ENCODE assay signal across 29 mouse cellular contexts in the genomic region with DNA sequence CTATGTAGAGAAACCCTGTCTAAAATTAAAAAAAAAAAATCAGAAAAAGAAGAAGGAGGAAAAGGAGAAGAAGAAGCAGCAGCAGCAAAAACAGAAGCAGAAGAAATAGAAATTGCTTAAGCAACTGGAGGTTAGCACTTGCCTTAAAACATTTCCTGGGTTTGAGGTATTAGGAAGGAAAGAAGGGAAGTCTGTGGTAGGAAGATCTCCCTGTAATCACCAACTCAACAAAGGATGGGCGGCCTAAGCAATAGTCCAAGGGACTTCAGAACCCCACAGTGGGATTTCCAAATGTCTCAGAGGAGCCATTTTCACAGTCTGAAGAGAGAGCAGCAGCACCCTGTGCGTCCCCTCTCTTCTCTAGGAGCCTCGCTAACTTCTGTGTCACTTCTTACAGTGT. TPM values are rescaled to one million over a fixed set of nuclear protein-coding genes. Genes with fewer than 3 reads are reported as not detected.
DNase-seq lines count a peak whose midpoint lies in the region; ATAC-seq and TF ChIP-seq lines count a peak whose summit lies in the region.
"Had no signal": no experiment of that assay in that cellular context is flagged by ENCODE, and none has a peak within 500 bp of the region (broad histone marks: within the 10 kb centered on the region; RNA-seq: fewer than 3 reads in every experiment).

No protein-coding gene starts in this region.

- no peak for ATAC-seq in kidney, embryonic 15.5 days (replicated peaks; ENCODE audit: low FRiP score)
- peak; percentile 69 for ATAC-seq in common myeloid progenitor, adult 5-6 weeks (replicated peaks; ENCODE audit: low read depth, poor library complexity, severe bottlenecking)
- ATAC-seq: forebrain, embryonic 14.5 days; inflammation-experienced regulatory T-cells, adult 6 months had no signal

- H3K27me3 ChIP-seq in kidney, embryonic 15.5 days = peaks cover 26% of the 10 kb centered on the region
- peaks cover 6% of the 10 kb centered on the region for H3K27me3 ChIP-seq in liver, adult 2 months (ENCODE audit: control insufficient read depth, insufficient read depth, low read length)

- WGBS in kidney, embryonic 15.5 days = 88% methylated on average over 3 of the region's 3 CpGs
- WGBS in liver, adult 2 months = 79% methylated on average over 3 of the region's 3 CpGs

- TF ChIP-seq POLR2A in liver, adult 2 months (IDR thresholded peaks at IDR 0.05; ENCODE audit: extremely low read depth, insufficient read depth, low read length) = no peak

- H3K9me3 ChIP-seq in kidney, embryonic 15.5 days (replicated peaks) = no peaks in the 10 kb centered on the region
- H3K9me3 ChIP-seq: megakaryocyte, embryonic 14.5 days had no signal

- 0 out of 2 replicates have a peak overlapping the region, but pooled peaks have one; percentile 28 for H3K27ac ChIP-seq in kidney, embryonic 15.5 days
- 0 out of 2 replicates have a peak overlapping the region, but pooled peaks have one; percentile 32 for H3K27ac ChIP-seq in liver, adult 2 months (replicated peaks; ENCODE audit: insufficient read depth, low read depth, low read length)
- H3K27ac ChIP-seq: hindbrain, embryonic 14.5 days; liver, embryonic 14.5 days had no signal

- no peak for TF ChIP-seq CTCF in liver, adult 2 months (IDR thresholded peaks at IDR 0.05; ENCODE audit: low read depth, low read length)

- no peaks in the 10 kb centered on the region for H3K36me3 ChIP-seq in kidney, embryonic 15.5 days
- no peaks in the 10 kb centered on the region for H3K36me3 ChIP-seq in liver, adult 2 months (ENCODE audit: control insufficient read depth, insufficient read depth, low read length)

- no peak overlapping the region for H3K9ac ChIP-seq in kidney, embryonic 15.5 days
- no peak overlapping the region for H3K9ac ChIP-seq in liver, adult 2 months (ENCODE audit: low read depth, low read length)
- H3K9ac ChIP-seq: hindbrain, embryonic 14.5 days; liver, embryonic 14.5 days had no signal

- H3K4me2 ChIP-seq in kidney, embryonic 15.5 days = no peak overlapping the region
- H3K4me2 ChIP-seq: heart, embryonic 11.5 days; hindbrain, embryonic 14.5 days had no signal

- H3K79me2 ChIP-seq in liver, adult 2 months (ENCODE audit: control insufficient read depth, insufficient read depth, low read length) = no peaks in the 10 kb centered on the region

- no peak overlapping the region for H3K4me3 ChIP-seq in kidney, embryonic 15.5 days (replicated peaks)
- H3K4me3 ChIP-seq in liver, adult 2 months (ENCODE audit: insufficient read depth, low read depth, low read length) = no peak overlapping the region
- H3K4me3 ChIP-seq: megakaryocyte, embryonic 14.5 days had no signal

- H3K4me1 ChIP-seq in kidney, embryonic 15.5 days = peaks cover 31% of the 10 kb centered on the region
- no peaks in the 10 kb centered on the region for H3K4me1 ChIP-seq in liver, adult 2 months (ENCODE audit: control insufficient read depth, insufficient read depth, low read length)

- DNase-seq in kidney, postnatal 14 days = no peak
- DNase-seq in liver, adult 2 months (ENCODE audit: extremely low read depth, low read depth, low spot score) = no peak
- DNase-seq in liver = no peak
- no peak for DNase-seq in heart, postnatal 4 days
- no peak for DNase-seq in thymus, postnatal 10 days (ENCODE audit: low spot score in 2 of 2)
- DNase-seq: adrenal gland, postnatal 25 days; B cell, adult 2 months; cerebellum, adult 8-10 months; cerebellum, postnatal 25 days; gastrocnemius, postnatal 25 days; heart, adult 18-20 months; heart, postnatal 36 days; kidney, adult 9 months; left cerebral cortex, postnatal 4 days; lung, adult 2 months; lung, postnatal 14 days; midbrain, embryonic 14.5 days had no signal

RNA-seq across cellular contexts. Expression of gene Kcnj10, which starts 11.4 kb away (rescaled TPM):
- 0.83 and 1.0 TPM in 2 replicates for polyA plus RNA-seq in kidney, embryonic 15.5 days (2015; fragmentation: Nextera tagmentation; extraction: Ambion mirVana)
- total RNA-seq in liver, adult 2 months (2014; rRNA removed) = 0.37 and 0.47 TPM in 2 replicates
- polyA plus RNA-seq in liver, adult 2 months (2012; rRNA removed) = 0.34 and 0.39 TPM in 2 replicates
- total RNA-seq in common myeloid progenitor, adult 5-6 weeks (2017) = 0.27 and 0.39 TPM in 2 replicates
- under 1 TPM; 0.11 to 0.14 TPM for total RNA-seq in heart, postnatal 4 days (2021)
- total RNA-seq: monocyte, adult 5-6 weeks had no signal

RNA-seq across cellular contexts. Expression of gene Kcnj9, which starts 23.3 kb away (rescaled TPM):
- polyA plus RNA-seq in kidney, embryonic 15.5 days (2015; fragmentation: Nextera tagmentation; extraction: Ambion mirVana) = not detected in 2 replicates
- total RNA-seq in liver, adult 2 months (2014; rRNA removed) = 0.09 and 0.20 TPM in 2 replicates
- 0.02 and 0.09 TPM in 2 replicates for polyA plus RNA-seq in liver, adult 2 months (2012; rRNA removed)
- total RNA-seq in common myeloid progenitor, adult 5-6 weeks (2017) = not detected in 2 replicates
- not detected for total RNA-seq in heart, postnatal 4 days (2021)
- total RNA-seq: gastrocnemius, adult 18-20 months; gastrocnemius, postnatal 25 days; heart, adult 18-20 months; heart, postnatal 36 days; monocyte, adult 5-6 weeks had no signal
- polyA plus RNA-seq: heart, embryonic 16.5 days; inflammation-experienced regulatory T-cells, adult 6 months; lung, adult 2 months; stomach, embryonic 14.5 days had no signal

RNA-seq across cellular contexts. Expression of gene Pigm, which starts 23.9 kb away (rescaled TPM):
- polyA plus RNA-seq in kidney, embryonic 15.5 days (2015; fragmentation: Nextera tagmentation; extraction: Ambion mirVana) = 7.6 and 7.9 TPM in 2 replicates
- total RNA-seq in liver, adult 2 months (2014; rRNA removed) = 3.6 and 3.7 TPM in 2 replicates
- 2.9 and 4.4 TPM in 2 replicates for polyA plus RNA-seq in liver, adult 2 months (2012; rRNA removed)
- total RNA-seq in common myeloid progenitor, adult 5-6 weeks (2017) = 17.5 and 20.4 TPM in 2 replicates
- 10 to 100 TPM; 10.1 to 11.4 TPM for total RNA-seq in heart, postnatal 4 days (2021)

RNA-seq across cellular contexts. Expression of gene Atp1a2, which starts 54.6 kb away (rescaled TPM):
- 2.2 and 2.9 TPM in 2 replicates for polyA plus RNA-seq in kidney, embryonic 15.5 days (2015; fragmentation: Nextera tagmentation; extraction: Ambion mirVana)
- 0.92 and 0.94 TPM in 2 replicates for total RNA-seq in liver, adult 2 months (2014; rRNA removed)
- 0.37 and 0.59 TPM in 2 replicates for polyA plus RNA-seq in liver, adult 2 months (2012; rRNA removed)
- not detected in 2 replicates for total RNA-seq in common myeloid progenitor, adult 5-6 weeks (2017)
- 10 to 100 TPM; 81.9 to 82.8 TPM for total RNA-seq in heart, postnatal 4 days (2021)
- total RNA-seq: monocyte, adult 5-6 weeks had no signal
